Mouse (Mus musculus) MEL-GATA-1-ER (cell line): ENCODE measurements around the gene Lyzl4.
"Not testable (repeated sequence)": the region's sequence is repeated elsewhere in the genome, so short reads cannot be mapped to it uniquely, and the experiment has no call there.

Experiments
- DNase-seq: peaks from one replicate; pipeline ENCODE4 v3.0.0-alpha.2; 2012; ENCODE audit warnings: low read depth; ENCODE audit errors: extremely low read depth

Gene Lyzl4

DNA sequence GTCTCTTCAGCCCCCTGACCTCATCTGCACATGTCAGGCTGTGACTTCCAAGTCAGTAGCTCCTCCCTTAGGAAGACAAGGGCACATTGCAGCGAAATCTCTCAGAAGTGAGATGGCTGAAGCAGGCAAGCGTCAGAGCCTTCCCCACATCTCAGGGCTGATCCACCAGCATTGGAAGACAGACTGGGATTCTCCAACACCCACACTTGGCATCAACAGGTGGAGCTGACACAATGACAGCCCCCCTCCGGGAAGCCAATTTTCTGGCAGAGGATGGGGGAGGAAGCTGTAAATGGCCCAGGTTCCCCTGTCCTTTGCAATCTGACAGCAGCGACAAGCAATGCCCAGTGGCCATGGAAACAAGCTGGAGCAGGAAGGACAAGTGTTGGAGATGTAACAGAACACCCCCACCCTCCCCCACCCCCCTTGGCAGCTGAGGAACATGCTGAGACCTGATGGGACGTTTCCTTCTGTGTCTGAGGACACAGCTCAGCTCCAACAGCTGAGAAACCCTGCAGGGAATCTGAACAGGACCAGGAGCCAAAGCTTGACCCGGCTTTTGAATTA, 41.0 kb downstream of the Lyzl4 start:
- no peak for DNase-seq

DNA sequence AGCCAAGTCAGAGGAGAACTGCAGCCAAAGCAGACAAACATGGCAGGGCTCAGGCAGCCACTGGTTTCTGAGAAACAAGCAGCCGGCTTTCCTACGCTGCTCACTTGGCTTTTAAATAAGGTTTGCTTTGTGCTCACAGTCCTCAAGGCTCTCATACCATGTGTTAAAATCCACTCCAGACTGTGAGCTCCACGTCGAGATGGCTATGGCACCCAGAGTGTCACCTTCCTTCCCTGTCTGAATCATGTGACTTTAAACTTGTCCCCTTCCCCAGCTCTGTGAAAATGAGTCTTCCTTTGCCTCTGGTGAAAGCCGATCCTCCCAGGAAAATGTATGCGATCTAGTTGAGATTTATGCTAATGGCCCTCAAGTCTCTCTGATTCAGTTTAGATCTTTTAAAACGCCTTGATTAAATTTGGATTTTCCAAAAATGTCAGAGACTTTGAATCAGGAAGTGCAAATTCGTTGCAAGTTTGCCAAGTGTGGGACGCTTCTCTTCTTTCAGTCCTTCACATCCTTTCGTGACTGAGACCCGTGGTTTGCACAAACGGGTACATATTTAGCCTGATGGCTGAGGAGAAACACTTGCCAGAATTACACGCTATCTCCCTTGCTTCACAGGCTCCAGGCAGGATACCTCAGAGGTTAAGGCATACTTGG, 41.6 kb downstream of the Lyzl4 start:
- no peak for DNase-seq

DNA sequence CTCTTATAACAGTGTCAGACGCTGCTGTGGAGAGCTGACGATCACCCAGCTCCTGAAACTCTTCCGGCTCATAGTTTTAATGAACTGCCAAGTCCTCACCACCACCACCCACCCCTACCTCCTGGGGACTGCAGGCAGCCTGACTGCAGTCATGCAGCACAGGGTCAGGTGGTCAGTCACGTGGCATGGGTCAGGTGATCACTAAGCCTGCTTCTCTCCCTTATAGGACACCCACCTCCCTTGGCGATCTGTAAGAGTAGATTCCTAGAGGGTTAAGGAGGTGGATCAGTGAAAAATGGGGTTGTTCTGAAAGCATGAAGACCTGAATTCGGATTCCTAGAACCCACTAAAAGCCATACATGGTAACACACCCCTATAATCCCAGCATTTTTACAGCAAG, 42.3 kb downstream of the Lyzl4 start:
- no peak for DNase-seq

DNA sequence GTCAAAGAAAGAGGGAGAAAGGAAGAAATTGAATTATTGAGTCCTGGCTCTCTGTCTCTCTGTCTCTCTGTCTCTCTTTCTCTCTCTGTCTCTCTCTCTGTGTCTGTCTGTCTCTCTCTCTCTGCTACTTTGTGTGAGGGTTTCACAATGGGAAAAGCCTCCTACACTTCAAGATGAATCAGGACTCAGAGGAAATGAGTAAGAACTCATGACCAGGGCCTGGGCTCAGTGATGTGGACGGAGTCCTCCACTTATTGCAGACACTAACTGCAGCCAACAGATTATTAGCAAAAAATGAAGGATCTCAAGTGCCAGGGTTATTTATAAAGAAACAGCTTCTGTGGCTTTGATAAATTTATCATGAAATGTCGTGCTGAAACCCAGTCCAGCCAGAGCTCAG, 43.8 kb downstream of the Lyzl4 start:
- no peak for DNase-seq

DNA sequence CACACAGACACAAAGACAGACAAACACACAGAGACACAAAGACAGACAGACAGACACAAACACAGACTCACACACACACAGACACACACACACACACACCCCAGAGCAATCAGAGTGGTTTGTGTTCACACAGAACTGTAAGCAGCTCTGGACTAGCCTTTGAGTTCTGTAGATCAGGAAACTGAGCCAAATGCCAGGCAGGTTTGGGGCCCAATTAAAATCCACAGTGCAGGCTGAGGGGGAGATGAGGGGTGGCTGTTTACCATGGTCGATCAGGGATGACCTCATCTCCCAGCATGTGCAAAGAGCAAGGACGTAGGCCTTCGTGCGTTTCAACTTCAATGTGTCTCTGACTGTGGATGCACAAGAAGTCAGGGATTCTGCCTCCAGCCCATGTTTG, 47.1 kb downstream of the Lyzl4 start:
- DNase-seq, result no peak

DNA sequence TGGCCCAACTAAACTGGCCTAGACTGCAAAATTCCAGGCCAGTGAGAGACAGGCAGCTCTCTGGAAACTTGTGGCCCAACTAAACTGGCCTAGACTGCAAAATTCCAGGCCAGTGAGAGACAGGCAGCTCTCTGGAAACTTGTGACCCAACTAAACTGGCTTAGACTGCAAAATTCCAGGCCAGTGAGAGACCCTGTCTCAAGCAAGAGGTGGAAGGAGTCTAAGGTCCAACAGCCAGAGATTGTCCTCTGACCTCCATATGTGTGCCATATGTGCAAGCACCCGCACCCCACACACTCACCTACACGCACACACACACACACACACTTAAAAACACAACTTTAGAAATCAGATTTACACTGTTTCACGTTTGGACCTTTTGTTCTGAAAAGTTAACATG, 48.1 kb downstream of the Lyzl4 start:
- not testable (repeated sequence) for DNase-seq

DNA sequence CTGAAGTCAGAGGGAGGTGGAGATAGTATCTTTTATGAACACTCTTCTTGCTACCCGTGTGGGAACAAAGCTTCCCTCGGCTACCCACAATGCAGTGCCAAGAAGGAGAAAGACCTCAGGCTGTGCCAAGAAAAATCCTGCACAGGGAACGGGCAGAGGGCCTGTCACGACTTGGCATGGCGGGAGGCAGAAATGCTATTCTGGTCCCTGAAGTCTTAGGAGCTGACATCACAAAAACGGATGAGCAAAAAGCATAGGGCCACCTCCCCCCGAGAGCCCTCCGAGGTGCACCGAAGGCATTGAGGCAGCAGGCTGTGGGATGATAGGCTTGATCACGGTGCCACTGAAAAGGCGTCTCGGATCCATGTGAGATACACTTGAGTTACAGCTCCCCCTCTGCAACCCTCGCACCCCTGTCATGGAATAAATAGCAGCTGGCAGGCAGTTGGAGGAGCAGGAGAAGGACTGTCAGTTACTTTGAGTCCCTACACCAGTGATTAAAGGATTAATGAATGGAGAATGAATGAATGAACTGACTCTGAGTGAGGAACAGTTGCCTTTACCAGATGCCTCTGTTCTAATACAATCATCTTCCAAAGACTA, 48.8 kb downstream of the Lyzl4 start:
- no peak for DNase-seq

DNA sequence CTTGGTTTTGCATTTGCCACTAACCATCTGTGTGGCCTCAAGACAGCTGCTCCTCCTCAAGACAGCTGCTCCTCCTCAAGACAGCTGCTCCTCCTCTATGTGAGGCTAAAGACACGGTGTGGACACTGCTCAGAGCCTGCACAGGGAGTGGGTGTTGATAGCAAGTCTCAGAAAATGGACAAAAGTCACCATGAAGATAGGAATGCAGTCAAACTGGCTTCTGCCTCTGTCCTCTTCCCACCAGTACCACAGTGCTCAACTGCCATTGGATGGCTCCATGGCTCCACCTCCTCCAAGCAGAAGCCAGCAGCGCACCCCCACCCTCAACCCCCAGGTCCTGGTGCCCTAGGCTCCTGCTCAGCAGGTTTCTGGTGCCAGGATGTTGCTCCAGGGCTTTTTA, 52.4 kb downstream of the Lyzl4 start:
- no peak for DNase-seq

DNA sequence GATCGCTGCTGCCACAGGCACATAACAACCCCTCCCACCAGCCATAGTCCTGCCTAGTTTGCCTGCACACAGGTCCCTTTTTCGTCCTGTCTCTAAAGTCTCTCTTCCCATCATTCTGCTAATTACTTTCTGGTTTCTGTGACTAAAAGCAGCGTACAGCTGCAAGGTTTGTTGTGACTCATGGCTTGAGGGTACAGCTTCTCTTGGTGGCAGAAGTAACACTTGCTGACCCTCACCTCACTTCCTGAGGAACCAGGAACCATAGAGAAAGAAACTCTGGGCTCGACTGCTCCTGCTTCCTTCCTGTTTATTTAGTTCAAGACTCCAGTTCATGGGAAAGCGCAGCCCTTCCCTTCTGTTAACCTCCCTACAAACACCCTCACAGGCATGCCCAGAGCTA, 67.5 kb downstream of the Lyzl4 start:
- no peak for DNase-seq

DNA sequence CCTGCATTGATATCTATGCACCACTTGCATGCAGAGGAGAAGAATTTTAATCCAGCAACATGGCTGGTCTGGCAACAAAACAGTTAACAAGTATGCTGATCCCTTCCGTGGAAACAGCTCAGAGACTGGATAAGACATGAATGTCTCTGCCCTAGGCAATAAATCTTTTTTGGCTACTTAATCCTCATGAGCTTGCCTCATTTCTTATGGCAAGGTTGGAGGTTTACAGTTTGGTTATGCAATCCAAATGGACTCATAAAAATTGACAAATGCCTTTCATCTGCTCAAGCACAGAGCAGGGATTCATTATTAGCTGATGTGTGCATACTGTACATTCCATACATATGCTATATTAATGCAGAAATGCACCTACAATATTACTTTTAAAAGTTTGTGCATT, 73.4 kb downstream of the Lyzl4 start:
- no peak for DNase-seq

DNA sequence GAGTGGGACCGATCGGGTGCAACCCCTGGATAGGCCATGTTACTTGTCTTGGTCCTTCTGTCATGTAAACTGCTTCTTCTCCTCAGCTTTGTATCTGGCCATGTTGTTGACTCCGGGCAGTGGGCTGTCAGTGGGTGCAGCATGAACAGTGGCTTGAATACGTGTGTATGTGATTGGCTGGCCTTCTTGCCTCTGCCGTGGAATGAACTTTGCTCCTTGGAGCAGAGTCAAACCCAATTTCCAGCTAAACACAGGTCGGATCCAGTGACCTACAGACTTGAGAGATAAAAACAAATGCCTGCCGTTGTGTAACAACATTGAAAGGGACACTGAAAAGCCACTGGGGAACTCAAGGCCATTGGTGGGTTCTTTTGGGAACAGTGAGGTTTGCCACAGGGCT, 75.5 kb downstream of the Lyzl4 start:
- no peak for DNase-seq

DNA sequence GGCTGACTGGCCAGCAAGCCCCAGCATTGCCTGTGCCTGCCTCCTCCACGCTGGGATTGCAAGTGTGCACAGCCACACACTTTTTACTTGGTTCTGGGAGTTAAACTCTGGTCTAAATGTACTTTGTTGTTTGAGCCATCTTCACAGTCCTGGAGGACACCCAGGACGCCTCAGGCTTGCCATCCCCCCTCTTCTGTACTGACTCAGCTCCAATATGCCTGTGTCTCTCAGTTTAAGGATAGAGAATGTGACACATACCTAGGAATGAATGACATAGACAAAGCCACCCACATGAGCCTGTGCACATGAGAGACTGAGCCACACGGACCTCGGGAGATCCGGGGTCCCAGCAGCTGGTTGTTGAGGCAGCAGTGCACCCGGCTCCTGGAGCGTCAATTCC, 78.6 kb downstream of the Lyzl4 start:
- no peak for DNase-seq

DNA sequence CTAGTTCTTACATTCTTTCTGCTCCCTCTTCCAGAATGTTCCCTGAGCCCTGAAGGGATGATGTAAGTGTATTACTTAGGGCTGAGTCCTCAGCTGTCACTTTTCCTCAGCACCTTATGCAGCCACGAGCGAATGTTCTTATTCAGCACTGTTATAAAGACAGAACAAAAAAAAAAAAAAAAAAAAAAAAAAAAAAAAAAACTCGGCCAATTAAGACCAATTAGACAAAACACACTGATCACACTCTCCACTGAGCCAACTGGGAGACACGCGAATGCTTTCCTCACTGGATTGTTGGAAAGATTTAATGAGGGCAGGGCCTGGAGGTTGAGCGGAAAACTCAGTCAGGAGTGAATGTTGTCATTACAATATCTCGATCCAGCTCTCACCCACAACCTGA, 81.4 kb downstream of the Lyzl4 start:
- DNase-seq, result no peak

DNA sequence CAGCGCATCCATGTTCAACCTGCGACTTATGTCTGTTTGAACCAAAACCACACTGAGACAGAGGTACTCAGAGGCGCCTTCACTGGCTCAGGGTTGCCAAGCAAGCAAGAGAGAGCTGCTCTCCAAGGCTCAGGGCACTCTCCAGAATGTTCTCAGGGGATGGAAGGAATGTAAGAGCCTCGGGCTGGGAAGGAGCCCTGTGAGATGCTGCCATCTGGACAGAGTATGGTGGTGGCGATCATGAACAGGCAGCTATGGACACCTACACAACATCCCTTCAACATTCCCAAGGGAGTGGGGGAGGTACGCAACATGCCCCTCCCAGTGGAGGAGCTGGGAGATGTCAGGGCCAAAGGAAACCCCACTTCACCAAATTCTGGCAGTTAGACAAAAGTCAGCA, 83.7 kb downstream of the Lyzl4 start:
- DNase-seq, result no peak

DNA sequence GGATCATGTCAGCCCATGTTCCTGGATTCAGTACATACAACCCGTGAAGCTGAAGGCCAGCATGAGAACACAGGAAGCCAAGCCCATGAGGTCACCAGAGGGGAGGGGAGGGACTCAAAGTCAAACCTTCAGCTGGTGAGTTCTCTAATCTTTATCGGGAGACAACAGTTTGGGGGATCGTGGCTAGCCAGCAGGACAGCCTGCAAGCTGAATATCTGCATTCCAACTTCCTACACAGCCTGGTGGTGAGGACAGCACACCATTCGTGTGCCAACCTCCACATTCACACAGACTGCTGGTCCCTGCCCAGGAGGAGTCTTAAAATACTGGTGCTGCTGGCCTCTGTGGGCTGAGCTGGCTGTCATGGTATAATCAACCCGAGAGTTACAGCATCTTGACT, 85.0 kb downstream of the Lyzl4 start:
- DNase-seq, result peak; percentile 16

DNA sequence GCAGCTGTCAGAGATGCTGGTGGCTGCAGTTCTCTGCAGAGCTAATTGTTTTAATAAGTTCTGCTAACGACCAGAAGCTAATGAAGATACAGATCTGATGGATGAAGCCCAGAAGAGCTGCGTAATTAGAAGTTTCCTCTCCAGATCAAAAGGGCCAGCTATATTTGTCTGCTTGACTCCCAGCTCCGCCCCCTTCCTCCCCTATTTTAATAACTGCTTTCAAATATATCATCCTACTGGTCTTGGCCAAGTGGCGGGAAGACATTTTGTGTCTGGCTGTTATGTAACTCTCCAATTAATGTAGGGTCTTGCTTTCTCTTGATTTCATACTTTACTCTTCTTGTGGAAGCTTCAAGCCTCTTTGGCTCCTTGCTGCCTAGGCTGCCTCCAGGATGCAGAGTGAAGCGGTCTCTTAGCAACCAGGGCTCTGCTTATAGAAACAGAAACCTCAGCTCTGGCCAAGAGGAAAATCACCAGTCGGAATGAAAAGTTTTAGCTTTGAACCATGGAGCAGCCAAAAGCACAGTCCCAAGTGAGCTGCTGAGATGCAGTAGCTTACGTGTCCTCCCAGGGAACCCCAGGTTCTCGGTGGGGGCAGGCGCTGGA, 86.4 kb downstream of the Lyzl4 start:
- no peak for DNase-seq

DNA sequence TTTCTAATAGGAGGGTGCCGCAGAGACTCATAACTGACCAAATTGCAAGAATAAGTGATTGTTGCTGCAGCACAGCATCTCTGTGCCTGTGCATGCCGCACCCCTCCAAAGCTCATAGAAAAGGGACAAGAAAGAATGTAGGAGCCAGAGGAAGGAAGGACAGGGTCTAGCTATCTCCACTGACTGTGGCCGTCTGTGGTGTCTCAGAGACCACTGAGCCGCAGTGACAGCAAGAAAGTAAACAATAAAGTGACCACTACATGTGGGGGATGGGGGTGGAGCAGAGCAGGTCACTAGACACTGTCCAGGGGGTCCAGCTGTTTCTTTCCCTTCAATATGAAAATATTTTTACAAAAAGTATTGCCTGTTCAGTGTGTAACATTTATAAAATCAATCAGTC, 88.3 kb downstream of the Lyzl4 start:
- no peak for DNase-seq

DNA sequence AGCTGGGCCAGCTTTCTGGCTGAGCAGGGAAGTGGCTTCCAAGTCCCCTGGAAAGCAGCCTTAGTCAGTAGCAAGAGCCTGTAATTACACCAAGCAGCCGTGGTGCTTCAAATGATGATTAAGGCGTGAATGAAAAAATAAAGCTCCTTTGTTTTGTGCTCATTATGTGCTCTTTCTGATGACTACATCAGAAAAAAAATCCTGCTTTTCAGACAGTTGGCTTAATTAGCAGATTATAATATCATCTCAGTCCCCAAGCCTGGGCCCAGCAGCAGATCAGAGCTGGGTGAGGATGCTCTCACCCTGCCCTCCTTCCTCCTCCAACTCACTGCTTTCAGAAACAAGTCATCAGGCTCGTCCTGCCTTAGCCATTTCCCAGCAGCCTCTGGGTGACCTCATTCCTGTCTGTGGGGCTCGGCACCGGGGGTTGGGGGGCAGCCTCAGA, 91.5 kb downstream of the Lyzl4 start:
- DNase-seq, result no peak

DNA sequence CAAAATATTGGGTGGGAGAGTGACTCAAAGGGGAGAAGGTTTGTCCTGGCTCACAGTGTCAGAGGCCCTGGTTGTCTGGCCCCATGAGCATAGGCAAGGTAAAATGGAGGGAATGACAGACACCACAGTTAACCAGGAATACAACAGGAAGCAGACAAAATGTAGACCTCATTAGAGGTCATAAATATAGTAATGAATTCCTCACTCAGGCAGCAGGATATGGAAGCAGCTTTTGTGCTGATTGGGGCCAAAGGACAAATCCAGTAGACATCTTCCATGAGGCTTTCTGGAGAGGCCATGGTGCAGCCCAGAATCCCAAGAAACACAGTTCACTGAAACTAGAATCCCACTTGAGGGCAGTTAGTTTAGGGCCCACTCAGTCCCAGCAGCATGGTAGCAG, 92.5 kb downstream of the Lyzl4 start:
- DNase-seq, result no peak

DNA sequence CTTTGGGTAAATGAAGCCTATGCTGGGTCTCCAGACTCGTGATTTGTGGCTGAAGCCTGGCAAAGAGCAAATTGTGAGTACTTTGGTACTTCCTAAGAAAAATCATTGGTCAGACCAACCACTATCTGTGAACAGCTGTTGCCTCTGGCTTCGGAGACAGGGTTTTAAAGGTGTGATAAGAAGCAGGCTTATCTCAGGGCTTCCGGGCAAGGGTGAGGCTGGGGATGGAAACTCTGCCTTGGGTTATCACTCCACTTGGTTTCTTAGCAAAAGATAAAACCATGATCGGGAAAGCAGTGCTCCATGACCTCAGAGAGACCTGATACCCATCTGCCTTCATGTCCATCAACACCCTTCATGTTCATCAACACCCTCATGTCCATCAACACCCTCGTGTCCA, 92.9 kb downstream of the Lyzl4 start:
- DNase-seq, result no peak

DNA sequence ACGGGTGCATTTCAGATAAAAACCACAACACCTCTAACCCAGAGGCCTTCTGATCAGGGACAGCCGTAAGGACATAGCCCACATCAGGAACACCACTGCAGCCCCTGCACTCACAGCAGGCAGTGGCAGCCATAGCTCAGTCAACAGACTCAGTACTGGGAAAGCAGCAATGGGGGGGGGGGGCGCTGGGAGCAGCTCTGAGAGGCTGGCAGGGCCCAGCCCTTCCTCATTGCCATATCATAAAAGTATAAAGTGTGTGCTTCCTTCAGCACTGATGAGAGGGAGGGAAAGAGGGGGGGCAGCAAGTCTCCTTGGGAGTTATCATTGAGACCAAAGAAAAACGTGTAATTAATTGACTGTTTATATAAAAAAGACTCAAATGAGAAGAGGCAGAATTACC, 94.5 kb downstream of the Lyzl4 start:
- DNase-seq, result no peak

DNA sequence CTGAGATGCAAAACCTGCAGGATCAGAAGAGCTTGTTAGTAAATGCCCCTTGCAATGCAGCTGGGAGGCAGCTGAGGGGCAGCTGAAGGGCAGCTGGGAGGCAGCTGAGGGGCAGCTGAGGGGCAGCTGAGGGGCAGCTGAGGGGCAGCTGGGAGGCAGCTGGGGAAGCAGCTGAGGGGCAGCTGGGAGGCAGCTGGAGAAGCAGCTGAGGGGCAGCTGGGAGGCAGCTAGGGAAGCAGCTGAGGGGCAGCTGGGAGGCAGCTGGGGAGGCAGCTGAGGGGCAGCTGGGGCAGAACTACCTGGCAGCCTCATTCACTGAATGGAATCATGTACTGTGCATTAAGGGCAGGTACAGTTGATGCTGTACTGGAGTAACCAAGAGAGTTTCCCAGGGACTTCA, 100.4 kb downstream of the Lyzl4 start:
- DNase-seq, result no peak

DNA sequence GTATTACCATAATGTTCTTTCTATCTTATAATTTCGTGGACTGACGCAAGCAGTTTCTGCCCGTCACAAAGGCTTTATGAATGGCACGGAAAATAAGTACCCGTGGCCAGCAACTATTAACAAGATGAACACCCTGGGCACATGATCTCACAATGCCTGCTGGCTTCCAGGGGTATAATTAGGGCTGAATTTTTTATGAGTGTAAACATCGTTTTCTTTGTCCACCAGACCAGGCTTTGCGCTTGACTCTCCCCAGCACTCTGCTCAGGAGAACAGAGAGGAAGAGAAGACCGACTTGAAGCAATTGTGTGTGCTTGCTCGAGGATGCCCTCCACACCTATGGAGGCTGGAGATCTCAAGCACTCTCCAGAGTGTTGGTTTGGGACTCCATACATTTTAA, 109.3 kb downstream of the Lyzl4 start:
- DNase-seq, result no peak
